Mouse (Mus musculus): ENCODE measurements at regions not wholly inside any gene's neighbourhood (a gene's known extent, or its start where the extent isn't known, plus 50 kb on each side); places are given as distances from the start of the nearest gene placed in this dataset.

DNA sequence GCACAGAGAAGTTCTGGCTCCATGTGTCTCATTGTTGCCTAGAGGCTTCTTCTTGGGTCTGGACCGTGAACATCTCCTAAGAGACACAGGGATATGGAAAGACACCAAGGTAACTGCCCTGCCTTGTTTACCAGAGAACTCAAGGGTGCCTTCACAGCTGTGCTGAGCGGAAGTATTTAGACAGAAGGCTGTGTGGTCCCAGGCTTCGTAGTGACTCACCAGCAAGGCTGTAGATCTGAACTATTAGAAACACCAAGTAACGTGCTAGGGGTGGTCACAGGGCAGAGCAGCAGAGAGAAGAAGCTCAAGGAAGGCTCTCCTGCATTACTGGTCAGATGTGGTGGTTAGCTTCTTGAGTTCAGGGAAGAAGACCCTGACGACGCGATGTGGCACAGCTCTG lies 51.6 kb upstream of the Lpp start:
- H3K4me3 ChIP-seq: no peak overlapping the region
- H3K4me1 ChIP-seq: peaks cover 6% of the 10 kb centered on the region; the same call in 1 of the 2 replicates
- H3K27me3 ChIP-seq (ENCODE audit: low read depth, poor library complexity, severe bottlenecking): no peaks in the 10 kb centered on the region
- 89% methylated on average over 7 of the region's 7 CpGs for WGBS
- no peaks in the 10 kb centered on the region for H3K36me3 ChIP-seq
- H3K9me3 ChIP-seq (replicated peaks): no peaks in the 10 kb centered on the region
- H3K27ac ChIP-seq (replicated peaks): no peak overlapping the region
- no peak for DNase-seq (ENCODE audit: low spot score)

- H3K27ac ChIP-seq (replicated peaks): no peak overlapping the region
- 56% methylated on average over 7 of the region's 7 CpGs for WGBS
These were observed 52.7 kb upstream of the Lpp start for GRCm38 (mm10) chr16:24340646-24341045.

DNA sequence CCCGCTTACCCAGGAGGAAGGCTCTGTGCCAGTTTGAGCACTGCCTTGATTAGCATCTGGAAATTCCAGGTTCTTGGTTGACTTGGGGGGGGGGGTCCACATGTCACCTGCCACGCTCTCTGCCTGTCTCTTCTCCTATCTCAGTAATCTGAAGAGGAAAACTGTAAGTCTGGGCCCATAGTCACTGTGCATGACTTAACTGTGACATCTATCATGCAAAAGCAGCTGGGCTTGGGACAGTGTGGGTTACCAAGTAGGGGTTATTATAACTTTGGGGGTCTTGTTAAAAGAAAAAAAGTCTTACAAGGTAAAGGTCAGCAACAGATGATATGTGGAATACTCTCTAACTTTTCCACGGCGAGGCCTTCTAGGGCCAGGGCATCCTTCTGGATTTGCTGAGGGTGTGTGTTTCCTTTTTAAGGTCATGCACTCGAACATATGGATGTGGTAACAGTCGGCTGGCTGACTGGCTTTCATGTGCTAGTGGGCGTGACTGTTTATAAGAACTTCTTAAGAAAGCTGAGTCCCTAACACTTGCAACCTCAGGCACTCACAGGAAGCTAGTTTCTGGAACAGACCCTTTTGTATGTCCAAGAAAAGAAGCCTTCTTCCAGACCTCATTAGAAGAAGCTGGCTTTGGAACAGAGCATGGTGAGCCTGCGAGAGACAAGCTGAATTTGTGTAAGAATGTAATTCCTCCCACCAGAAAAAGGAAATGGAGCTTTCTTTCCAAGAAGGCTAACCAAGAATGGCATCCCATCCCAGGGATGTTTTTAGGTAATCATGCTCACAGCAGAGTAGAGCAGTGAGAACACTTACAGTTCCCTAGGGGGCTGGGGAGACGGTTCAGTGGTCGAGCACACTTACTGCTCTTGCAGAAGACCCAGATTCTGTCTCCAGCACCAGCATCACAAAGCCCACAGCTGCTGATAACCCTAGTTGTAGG lies 53.7 kb upstream of the Lpp start:
- H3K27me3 ChIP-seq (ENCODE audit: low read depth, poor library complexity, severe bottlenecking): no peaks in the 10 kb centered on the region
- no peak for DNase-seq (ENCODE audit: low spot score)
- H3K36me3 ChIP-seq: no peaks in the 10 kb centered on the region
- no peaks in the 10 kb centered on the region for H3K9me3 ChIP-seq (replicated peaks)
- 67% methylated on average over 10 of the region's 10 CpGs for WGBS
- H3K4me1 ChIP-seq: peaks cover 6% of the 10 kb centered on the region; the same call in 1 of the 2 replicates
- no peak overlapping the region for H3K4me3 ChIP-seq
- H3K27ac ChIP-seq (replicated peaks): no peak overlapping the region

More at GRCm38 (mm10) chr16:24340646-24341045, 52.7 kb upstream of the Lpp start:
- no peak overlapping the region for H3K4me3 ChIP-seq
- H3K27me3 ChIP-seq (ENCODE audit: low read depth, poor library complexity, severe bottlenecking): no peaks in the 10 kb centered on the region
- H3K36me3 ChIP-seq: no peaks in the 10 kb centered on the region
- DNase-seq (ENCODE audit: low spot score): no peak
- H3K4me1 ChIP-seq: peaks cover 6% of the 10 kb centered on the region; the same call in 1 of the 2 replicates
- no peaks in the 10 kb centered on the region for H3K9me3 ChIP-seq (replicated peaks)

GRCm38 (mm10) chr16:24338404-24338803 lies 54.9 kb upstream of the Lpp start:
- H3K27ac ChIP-seq (replicated peaks): no peak overlapping the region
- H3K4me3 ChIP-seq: no peak overlapping the region
- WGBS: 91% methylated on average over 7 of the region's 7 CpGs
- no peaks in the 10 kb centered on the region for H3K36me3 ChIP-seq
- no peaks in the 10 kb centered on the region for H3K9me3 ChIP-seq (replicated peaks)
- peaks cover 6% of the 10 kb centered on the region; the same call in 1 of the 2 replicates for H3K4me1 ChIP-seq
- no peaks in the 10 kb centered on the region for H3K27me3 ChIP-seq (ENCODE audit: low read depth, poor library complexity, severe bottlenecking)
- DNase-seq (ENCODE audit: low spot score): no peak

DNA sequence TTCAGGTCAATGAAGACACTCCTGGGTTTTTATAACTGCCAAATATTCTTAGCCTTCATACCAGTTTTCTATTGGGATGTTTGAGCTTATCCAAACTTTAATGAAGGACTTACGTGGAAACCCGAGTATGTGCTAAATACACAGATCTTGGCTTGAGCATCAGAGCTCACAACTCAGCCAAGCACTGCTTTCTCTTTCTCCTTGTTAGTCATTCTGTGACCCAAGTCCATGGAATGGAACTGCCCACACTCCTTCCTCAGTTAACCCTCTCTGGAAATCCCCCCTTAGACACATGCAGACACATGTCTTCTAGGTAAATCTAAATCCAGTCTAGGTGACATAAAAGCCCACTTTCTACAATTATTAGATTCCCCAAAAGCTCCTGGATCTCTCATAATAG lies 58.9 kb upstream of the Lpp start:
- Histone ChIP-seq H3K9me3 (replicated peaks) (no peaks in the 10 kb centered on the region), H3K4me3 (no peak overlapping the region), H3K27ac (replicated peaks) (no peak overlapping the region), H3K4me1 (no peaks in the 10 kb centered on the region; the same call in 1 of the 2 replicates), H3K36me3 (no peaks in the 10 kb centered on the region), H3K27me3 (ENCODE audit: low read depth, poor library complexity, severe bottlenecking) (no peaks in the 10 kb centered on the region)
- no peak for DNase-seq (ENCODE audit: low spot score)
- 90% methylated on average over 2 of the region's 2 CpGs for WGBS

GRCm38 (mm10) chr16:24331446-24332020 lies 61.8 kb upstream of the Lpp start:
- Histone ChIP-seq H3K4me1 (no peaks in the 10 kb centered on the region), H3K27me3 (ENCODE audit: low read depth, poor library complexity, severe bottlenecking) (no peaks in the 10 kb centered on the region), H3K9me3 (replicated peaks) (no peaks in the 10 kb centered on the region), H3K36me3 (no peaks in the 10 kb centered on the region), H3K4me3 (no peak overlapping the region), H3K27ac (replicated peaks) (no peak overlapping the region)
- WGBS: 90% methylated on average over 13 of the region's 13 CpGs
- DNase-seq (ENCODE audit: low spot score): no peak

DNA sequence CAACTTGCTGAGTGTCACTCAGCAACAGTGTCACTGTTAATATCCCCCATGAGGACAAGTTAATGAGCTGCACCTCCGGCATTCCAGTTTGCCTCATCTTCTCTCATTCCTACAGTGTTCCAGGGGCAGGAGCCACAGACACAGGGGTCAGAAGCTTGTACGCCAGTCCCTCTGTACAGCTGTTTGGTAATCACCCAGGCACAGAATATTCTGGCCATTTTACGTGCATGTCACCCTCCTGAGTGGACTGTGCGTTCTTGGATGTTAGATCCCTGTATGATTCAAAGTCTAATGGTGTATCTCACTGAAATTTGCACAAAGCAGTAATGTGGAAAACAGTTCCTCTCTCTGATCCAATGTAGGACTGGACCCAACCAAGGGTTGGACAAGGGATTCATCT lies 66.7 kb upstream of the Lpp start:
- no peaks in the 10 kb centered on the region for H3K9me3 ChIP-seq (replicated peaks)
- no peak overlapping the region for H3K27ac ChIP-seq (replicated peaks)
- H3K4me3 ChIP-seq: no peak overlapping the region
- no peaks in the 10 kb centered on the region for H3K4me1 ChIP-seq
- no peaks in the 10 kb centered on the region for H3K27me3 ChIP-seq (ENCODE audit: low read depth, poor library complexity, severe bottlenecking)
- no peak for DNase-seq (ENCODE audit: low spot score)
- H3K36me3 ChIP-seq: no peaks in the 10 kb centered on the region
- 87% methylated on average over 4 of the region's 4 CpGs for WGBS

DNA sequence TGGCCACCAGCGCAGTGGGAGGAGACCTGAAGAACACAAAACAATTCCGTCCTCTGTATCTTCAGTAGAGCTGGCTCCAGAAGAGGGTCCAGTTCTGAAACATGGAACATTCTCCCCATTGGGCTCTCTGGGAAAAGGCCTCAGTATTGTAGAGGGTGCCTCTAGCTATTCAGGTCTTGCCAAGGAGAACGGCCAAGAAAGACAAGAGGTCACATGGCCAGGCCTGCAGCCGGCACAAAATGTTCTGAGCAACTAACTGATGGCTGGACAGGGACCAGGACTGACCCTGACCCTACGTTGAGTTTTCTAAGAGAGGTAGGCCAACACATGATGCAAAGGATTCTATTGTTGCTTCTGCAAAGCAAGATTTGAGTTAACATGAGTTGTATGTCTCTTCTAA lies 67.3 kb upstream of the Lpp start:
- no peak overlapping the region for H3K27ac ChIP-seq (replicated peaks)
- H3K4me3 ChIP-seq: no peak overlapping the region
- H3K36me3 ChIP-seq: no peaks in the 10 kb centered on the region
- no peaks in the 10 kb centered on the region for H3K4me1 ChIP-seq
- WGBS: 92% methylated on average over 5 of the region's 5 CpGs
- DNase-seq (ENCODE audit: low spot score): no peak
- H3K9me3 ChIP-seq (replicated peaks): no peaks in the 10 kb centered on the region
- no peaks in the 10 kb centered on the region for H3K27me3 ChIP-seq (ENCODE audit: low read depth, poor library complexity, severe bottlenecking)

- H3K9me3 ChIP-seq (replicated peaks): no peaks in the 10 kb centered on the region
- no peaks in the 10 kb centered on the region for H3K36me3 ChIP-seq
- H3K4me1 ChIP-seq: no peaks in the 10 kb centered on the region
- 93% methylated on average over 2 of the region's 2 CpGs for WGBS
- DNase-seq (ENCODE audit: low spot score): no peak
- no peaks in the 10 kb centered on the region for H3K27me3 ChIP-seq (ENCODE audit: low read depth, poor library complexity, severe bottlenecking)
- H3K4me3 ChIP-seq: no peak overlapping the region
- H3K27ac ChIP-seq (replicated peaks): no peak overlapping the region
These were observed 68.4 kb upstream of the Lpp start for GRCm38 (mm10) chr16:24324917-24325316.

GRCm38 (mm10) chr16:24318723-24319437 lies 74.4 kb upstream of the Lpp start:
- no peaks in the 10 kb centered on the region for H3K36me3 ChIP-seq
- no peaks in the 10 kb centered on the region for H3K4me1 ChIP-seq
- WGBS: 88% methylated on average over 8 of the region's 8 CpGs
- no peak for DNase-seq (ENCODE audit: low spot score)
- H3K4me3 ChIP-seq: no peak overlapping the region
- H3K27me3 ChIP-seq (ENCODE audit: low read depth, poor library complexity, severe bottlenecking): no peaks in the 10 kb centered on the region
- no peak overlapping the region for H3K27ac ChIP-seq (replicated peaks)
- H3K9me3 ChIP-seq (replicated peaks): no peaks in the 10 kb centered on the region

- no peak overlapping the region for H3K27ac ChIP-seq (replicated peaks)
- H3K4me3 ChIP-seq: no peak overlapping the region
- H3K27me3 ChIP-seq (ENCODE audit: low read depth, poor library complexity, severe bottlenecking): no peaks in the 10 kb centered on the region
- WGBS: 83% methylated on average over 7 of the region's 7 CpGs
- DNase-seq (ENCODE audit: low spot score): no peak
- H3K36me3 ChIP-seq: no peaks in the 10 kb centered on the region
- H3K9me3 ChIP-seq (replicated peaks): no peaks in the 10 kb centered on the region
- no peaks in the 10 kb centered on the region for H3K4me1 ChIP-seq
These were observed 79.6 kb upstream of the Lpp start for GRCm38 (mm10) chr16:24313544-24314326.

DNA sequence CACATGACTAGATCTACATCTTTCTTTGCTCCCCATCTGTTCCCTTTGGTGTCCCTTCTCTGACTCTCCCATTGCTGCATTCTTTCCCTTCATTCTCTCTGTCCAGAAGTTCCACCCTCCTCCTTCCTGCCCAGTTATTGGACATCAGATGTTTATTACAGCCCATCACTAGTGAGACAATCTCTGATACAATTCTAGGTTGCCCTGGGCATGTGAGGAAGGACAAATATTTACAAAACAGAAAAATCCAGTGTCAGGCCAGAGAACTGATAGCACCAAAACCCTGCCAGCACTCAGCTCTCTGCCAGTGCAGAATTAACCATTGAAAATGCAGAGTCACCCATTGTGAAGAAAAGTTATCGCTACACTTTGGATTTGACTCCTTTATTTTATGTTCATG lies 87.9 kb upstream of the Lpp start:
- Histone ChIP-seq H3K36me3 (no peaks in the 10 kb centered on the region), H3K9me3 (replicated peaks) (no peaks in the 10 kb centered on the region), H3K4me1 (no peaks in the 10 kb centered on the region), H3K27me3 (ENCODE audit: low read depth, poor library complexity, severe bottlenecking) (no peaks in the 10 kb centered on the region), H3K27ac (replicated peaks) (no peak overlapping the region), H3K4me3 (no peak overlapping the region)
- WGBS: 96% methylated on average over 1 of the region's 1 CpGs
- no peak for DNase-seq (ENCODE audit: low spot score)

All from midbrain, embryonic 10.5 days (tissue).